Mouse (Mus musculus) intestine, postnatal 0 days (tissue): ENCODE results near the gene Fcf1. TPM values are rescaled to one million over a fixed set of nuclear protein-coding genes. Genes with fewer than 3 reads are reported as not detected.

Experiments used
- ATAC-seq: fragments of 200-750 bp; cut with Nextera tagmentation; 2 replicates; pipeline ENCODE4 v1.8.0; 2017; ENCODE audit warnings: mild to moderate bottlenecking, moderate TSS enrichment, moderate library complexity
- H3K27ac ChIP-seq: fragments of 300-500 bp; sonication (generic); 2 replicates; pipeline ENCODE4 v1.5.1; 2014; ENCODE audit warnings: mild to moderate bottlenecking, low read depth, low read length, moderate library complexity
- H3K27me3 ChIP-seq: fragments of 300-500 bp; sonication (generic); replicated peaks from 2 replicates; pipeline ENCODE4 v1.6.1; 2014; ENCODE audit warnings: low read length, mixed read lengths; ENCODE audit not compliant: control insufficient read depth, insufficient read depth
- H3K36me3 ChIP-seq: fragments of 300-500 bp; sonication (generic); 2 replicates; pipeline ENCODE4 v1.6.1; 2014; ENCODE audit warnings: mild to moderate bottlenecking, moderate library complexity; ENCODE audit not compliant: control insufficient read depth, insufficient read depth
- H3K4me1 ChIP-seq: fragments of 300-500 bp; sonication (generic); replicated peaks from 2 replicates; pipeline ENCODE4 v1.6.1; 2014; ENCODE audit warnings: antibody characterized with exemption, low read length, mixed read lengths; ENCODE audit not compliant: control insufficient read depth, insufficient read depth
- H3K4me2 ChIP-seq: fragments of 300-500 bp; sonication (generic); replicated peaks from 2 replicates; pipeline ENCODE4 v1.6.1; 2014; ENCODE audit warnings: low read depth, mild to moderate bottlenecking, moderate library complexity
- H3K4me3 ChIP-seq: fragments of 300-500 bp; sonication (generic); 2 replicates; pipeline ENCODE4 v1.5.1; 2014; ENCODE audit warnings: low read depth, low read length
- H3K9ac ChIP-seq: fragments of 300-500 bp; sonication (generic); 2 replicates; pipeline ENCODE4 v1.6.1; 2014; ENCODE audit warnings: mild to moderate bottlenecking, low read depth, low read length
- H3K9me3 ChIP-seq: fragments of 300-500 bp; sonication (generic); 2 replicates; pipeline ENCODE4 v1.6.1; 2016; ENCODE audit warnings: mixed run types; ENCODE audit not compliant: control insufficient read depth
- CTCF ChIP-seq: sonication (generic); IDR thresholded peaks from 2 replicates; pipeline ENCODE4 v1.5.1; 2016; ENCODE audit warnings: low read depth, mild to moderate bottlenecking, control low read depth, antibody characterized with exemption, moderate library complexity
- WGBS: fragments of 180-500 bp; shearing (Covaris S2); extraction: QIAGEN DNeasy Blood & Tissue Kit; methylation state at CpG from one replicate; pipeline ENCODE4 v1.1.7; 2014; 5-methylcytosine and 5-hydroxymethylcytosine counted together
- polyA plus RNA-seq: library from polyadenylated mRNA; unstranded; fragments of >200 nt; fragmentation: Nextera tagmentation; extraction: Ambion mirVana; gene quantifications from 2 replicates; pipeline ENCODE4 v1.2.1, GENCODE M21; 2015

Gene Fcf1
- polyA plus RNA-seq, 1 experiment from 2014 or later, result 97.3 TPM

GRCm38 (mm10) chr12:84995112-84995761 lies 24.5 kb downstream of the Fcf1 start:
- no peaks in the 10 kb centered on the region for H3K9me3 ChIP-seq
- no peak for ATAC-seq
- H3K9ac ChIP-seq, result no peak overlapping the region
- 0 out of 2 replicates have a peak, but pooled peaks cover 15% of the 10 kb centered on the region for H3K4me1 ChIP-seq
- H3K36me3 ChIP-seq, result no peaks in the 10 kb centered on the region
- H3K4me2 ChIP-seq, result peak overlapping the region; percentile 93
- peak overlapping the region; percentile 77; the same call in 1 of the 2 replicates for H3K4me3 ChIP-seq
- no peak for TF ChIP-seq CTCF
- H3K27ac ChIP-seq, result no peak overlapping the region
- no peaks in the 10 kb centered on the region for H3K27me3 ChIP-seq
- WGBS, result 94% methylated on average over 8 of the region's 9 CpGs

- peak within 1 kb of the TSS; percentile 77 for H3K4me3 ChIP-seq
- no peaks in the 10 kb centered on the region for H3K36me3 ChIP-seq
- no peaks in the 10 kb centered on the region for H3K9me3 ChIP-seq
- H3K4me2 ChIP-seq, result peak within 1 kb of the TSS; percentile 93
- H3K27ac ChIP-seq, result peak within 1 kb of the TSS; percentile 52
- WGBS, result under 1% methylated on average over 45 of the region's 45 CpGs
- TF ChIP-seq CTCF, result peak; percentile 82
- H3K4me1 ChIP-seq, result 0 out of 2 replicates have a peak, but pooled peaks cover 15% of the 10 kb centered on the region
- H3K27me3 ChIP-seq, result no peaks in the 10 kb centered on the region
- peak within 1 kb of the TSS; percentile 83 for H3K9ac ChIP-seq
- peak; percentile 99 for ATAC-seq
Observed at GRCm38 (mm10) chr12:84996083-84996496, 25.4 kb downstream of the Fcf1 start, which contains the start of gene Ylpm1. Gene Ylpm1 (plus strand): TSS chr12:84996321.

GRCm38 (mm10) chr12:84996501-84997398 lies 26.1 kb downstream of the Fcf1 start:
- peak overlapping the region; percentile 83 for H3K9ac ChIP-seq
- WGBS, result under 1% methylated on average over 44 of the region's 44 CpGs
- H3K27me3 ChIP-seq, result no peaks in the 10 kb centered on the region
- H3K27ac ChIP-seq, result peak overlapping the region; percentile 52
- ATAC-seq, result peak; percentile 26; the same call in 1 of the 2 replicates
- TF ChIP-seq CTCF, result no peak
- 0 out of 2 replicates have a peak, but pooled peaks cover 15% of the 10 kb centered on the region for H3K4me1 ChIP-seq
- H3K4me3 ChIP-seq, result peak overlapping the region; percentile 77
- no peaks in the 10 kb centered on the region for H3K9me3 ChIP-seq
- H3K36me3 ChIP-seq, result no peaks in the 10 kb centered on the region
- peak overlapping the region; percentile 93 for H3K4me2 ChIP-seq

GRCm38 (mm10) chr12:84999053-84999452 lies 28.4 kb downstream of the Fcf1 start:
- Histone ChIP-seq H3K4me2 (peak overlapping the region; percentile 93), H3K9ac (no peak overlapping the region), H3K36me3 (no peaks in the 10 kb centered on the region), H3K27me3 (no peaks in the 10 kb centered on the region), H3K4me3 (no peak overlapping the region), H3K4me1 (0 out of 2 replicates have a peak, but pooled peaks cover 15% of the 10 kb centered on the region), H3K27ac (no peak overlapping the region), H3K9me3 (no peaks in the 10 kb centered on the region)
- no peak for TF ChIP-seq CTCF
- ATAC-seq, result no peak

DNA sequence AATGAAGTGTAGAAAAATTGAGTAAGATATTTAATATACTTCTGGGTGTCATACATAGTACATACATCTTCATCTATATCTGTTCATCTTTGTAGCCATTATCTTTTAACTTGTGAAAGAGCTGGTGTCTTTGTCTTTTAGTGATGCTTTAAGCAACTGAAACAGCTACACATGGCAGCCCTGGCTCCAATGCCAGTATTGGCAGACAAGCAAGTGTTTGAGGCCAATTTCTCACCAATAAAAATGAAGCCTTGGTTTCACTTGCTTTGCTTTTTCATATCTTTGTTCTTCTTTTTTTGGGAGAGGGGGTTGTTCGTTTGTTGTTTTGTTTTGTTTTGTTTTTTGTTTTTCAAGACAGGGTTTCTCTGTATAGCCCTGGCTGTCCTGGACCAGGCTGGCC lies 35.5 kb downstream of the Fcf1 start:
- no peaks in the 10 kb centered on the region for H3K27me3 ChIP-seq
- no peak overlapping the region for H3K4me3 ChIP-seq
- no peak for ATAC-seq
- H3K9me3 ChIP-seq, result no peaks in the 10 kb centered on the region
- H3K27ac ChIP-seq, result no peak overlapping the region
- H3K4me1 ChIP-seq, result no peaks in the 10 kb centered on the region
- H3K36me3 ChIP-seq, result no peaks in the 10 kb centered on the region
- no peak overlapping the region for H3K4me2 ChIP-seq
- H3K9ac ChIP-seq, result no peak overlapping the region
- 98% methylated on average over 1 of the region's 1 CpGs for WGBS
- TF ChIP-seq CTCF, result no peak

DNA sequence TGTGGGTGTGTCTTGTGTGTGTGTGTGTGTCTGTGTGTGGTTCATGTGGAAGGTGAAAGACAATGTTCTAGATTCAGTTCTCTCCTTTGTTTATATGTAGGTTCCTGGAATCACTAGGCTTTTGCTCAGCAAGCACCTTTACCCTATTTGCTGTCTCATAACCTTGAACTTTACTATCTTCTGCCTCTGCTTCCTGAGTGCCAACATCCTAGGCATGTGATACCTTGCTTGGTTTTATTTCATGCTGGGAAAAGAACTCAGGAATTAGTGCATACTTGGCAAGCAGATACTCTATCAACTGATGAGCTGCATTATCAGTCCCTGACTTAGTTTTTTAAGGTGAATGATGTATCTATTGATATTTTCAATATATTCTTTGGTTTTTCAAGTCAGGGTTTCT lies 36.3 kb downstream of the Fcf1 start:
- ATAC-seq, result no peak
- no peak for TF ChIP-seq CTCF
- H3K36me3 ChIP-seq, result no peaks in the 10 kb centered on the region
- H3K9ac ChIP-seq, result no peak overlapping the region
- no peaks in the 10 kb centered on the region for H3K27me3 ChIP-seq
- H3K4me2 ChIP-seq, result no peak overlapping the region
- no peak overlapping the region for H3K4me3 ChIP-seq
- H3K4me1 ChIP-seq, result no peaks in the 10 kb centered on the region
- H3K27ac ChIP-seq, result no peak overlapping the region
- H3K9me3 ChIP-seq, result no peaks in the 10 kb centered on the region
